Mouse (Mus musculus) liver, postnatal 0 days (tissue): ENCODE results near the gene Hyal1. TPM values are rescaled to one million over a fixed set of nuclear protein-coding genes. Genes with fewer than 3 reads are reported as not detected.

ENCODE experiments used
- ATAC-seq: fragments of 200-750 bp; cut with Nextera tagmentation; 2 replicates; pipeline ENCODE4 v1.8.0; 2017; ENCODE audit warnings: mild to moderate bottlenecking, moderate library complexity
- DNase-seq: peaks from one replicate; pipeline ENCODE4 v3.0.0-alpha.2; 2016
- H3K27ac ChIP-seq: fragments of 300-500 bp; sonication (generic); 2 replicates; pipeline ENCODE4 v1.5.1; 2014; ENCODE audit warnings: antibody characterized with exemption, moderate library complexity, mild to moderate bottlenecking, low read depth
- H3K27me3 ChIP-seq: fragments of 300-500 bp; sonication (generic); 2 replicates; pipeline ENCODE4 v1.6.1; 2014; ENCODE audit warnings: low read length, control low read depth, mixed read lengths; ENCODE audit not compliant: insufficient read depth
- H3K36me3 ChIP-seq: fragments of 300-500 bp; sonication (generic); replicated peaks from 2 replicates; pipeline ENCODE4 v1.6.1; 2014; ENCODE audit warnings: mild to moderate bottlenecking, control low read depth, low read length, moderate library complexity, mixed read lengths; ENCODE audit not compliant: insufficient read depth
- H3K4me1 ChIP-seq: fragments of 300-500 bp; sonication (generic); 2 replicates; pipeline ENCODE4 v1.6.1; 2014; ENCODE audit warnings: antibody characterized with exemption, mild to moderate bottlenecking, control low read depth; ENCODE audit not compliant: insufficient read depth
- H3K4me2 ChIP-seq: fragments of 300-500 bp; sonication (generic); 2 replicates; pipeline ENCODE4 v1.6.1; 2014; ENCODE audit warnings: low read depth, mild to moderate bottlenecking, low read length, moderate library complexity, mixed read lengths
- H3K4me3 ChIP-seq: fragments of 300-500 bp; sonication (generic); 2 replicates; pipeline ENCODE4 v1.5.1; 2014; ENCODE audit warnings: low read depth, low read length
- H3K9ac ChIP-seq: fragments of 300-500 bp; sonication (generic); replicated peaks from 2 replicates; pipeline ENCODE4 v1.6.1; 2014; ENCODE audit warnings: mild to moderate bottlenecking, moderate library complexity
- H3K9me3 ChIP-seq: fragments of 300-500 bp; sonication (generic); 2 replicates; pipeline ENCODE4 v1.6.1; 2016; ENCODE audit warnings: mild to moderate bottlenecking, control low read depth, low read length, mixed read lengths
- CTCF ChIP-seq: sonication (generic); IDR thresholded peaks from 2 replicates; pipeline ENCODE4 v1.5.1; 2016; ENCODE audit warnings: antibody characterized with exemption, low read depth
- EP300 ChIP-seq: IDR thresholded peaks from 2 replicates; pipeline ENCODE4 v1.6.1; 2016; ENCODE audit warnings: antibody characterized with exemption, low read depth, mild to moderate bottlenecking
- WGBS: fragments of 180-500 bp; shearing (Covaris S2); extraction: QIAGEN DNeasy Blood & Tissue Kit; methylation state at CpG from one replicate; pipeline ENCODE4 v1.1.7; 2014; ENCODE audit not compliant: insufficient replicate concordance; 5-methylcytosine and 5-hydroxymethylcytosine counted together
- polyA plus RNA-seq: library from polyadenylated mRNA; unstranded; fragments of >200 nt; fragmentation: Nextera tagmentation; extraction: Ambion mirVana; gene quantifications from 2 replicates; pipeline ENCODE4 v1.2.1, GENCODE M21; 2015

Gene Hyal1
- polyA plus RNA-seq, 1 experiment from 2014 or later: 3.3 TPM

GRCm38 (mm10) chr9:107552690-107553393, 23.9 kb upstream of the Hyal1 start:
- DNase-seq (no peak), ATAC-seq (no peak)
- no peak overlapping the region for H3K9ac ChIP-seq
- peaks cover 55% of the 10 kb centered on the region for H3K4me1 ChIP-seq
- TF ChIP-seq CTCF (no peak), EP300 (no peak)
- H3K27me3 ChIP-seq: 0 out of 2 replicates have a peak, but pooled peaks cover 10% of the 10 kb centered on the region
- H3K4me3 ChIP-seq: no peak overlapping the region
- no peak overlapping the region; the same call in 1 of the 2 replicates for H3K27ac ChIP-seq
- H3K36me3 ChIP-seq: peaks cover 15% of the 10 kb centered on the region
- WGBS: 74% methylated on average over 5 of the region's 5 CpGs
- peak overlapping the region; percentile 88; the same call in 1 of the 2 replicates for H3K4me2 ChIP-seq
- no peaks in the 10 kb centered on the region for H3K9me3 ChIP-seq

- H3K27ac ChIP-seq: peak overlapping the region; percentile 99
- peak; percentile 31 for ATAC-seq
- peak overlapping the region; percentile 88 for H3K4me2 ChIP-seq
- H3K27me3 ChIP-seq: 0 out of 2 replicates have a peak, but pooled peaks cover 10% of the 10 kb centered on the region
- no peaks in the 10 kb centered on the region for H3K9me3 ChIP-seq
- peaks cover 24% of the 10 kb centered on the region for H3K36me3 ChIP-seq
- TF ChIP-seq CTCF: no peak
- H3K9ac ChIP-seq: peak overlapping the region; percentile 64
- H3K4me1 ChIP-seq: peaks cover 55% of the 10 kb centered on the region
- 4% methylated on average over 37 of the region's 37 CpGs for WGBS
- peak overlapping the region; percentile 73 for H3K4me3 ChIP-seq
- DNase-seq: no peak
These were observed 23.0 kb upstream of the Hyal1 start for GRCm38 (mm10) chr9:107553541-107554318.

GRCm38 (mm10) chr9:107554319-107554825, 22.4 kb upstream of the Hyal1 start:
- peak; percentile 89 for ATAC-seq
- H3K27me3 ChIP-seq: 0 out of 2 replicates have a peak, but pooled peaks cover 10% of the 10 kb centered on the region

GRCm38 (mm10) chr9:107555031-107555457, 21.7 kb upstream of the Hyal1 start:
- peak overlapping the region; percentile 88 for H3K4me2 ChIP-seq
- ATAC-seq (peak; percentile 12), DNase-seq (peak; percentile 70)
- H3K4me1 ChIP-seq: peaks cover 50% of the 10 kb centered on the region
- 0% methylated on average over 23 of the region's 23 CpGs for WGBS
- no peaks in the 10 kb centered on the region for H3K9me3 ChIP-seq
- H3K9ac ChIP-seq: peak overlapping the region; percentile 93
- H3K27me3 ChIP-seq: 0 out of 2 replicates have a peak, but pooled peaks cover 9% of the 10 kb centered on the region
- peaks cover 37% of the 10 kb centered on the region for H3K36me3 ChIP-seq
- TF ChIP-seq CTCF (no peak), EP300 (no peak)
- H3K27ac ChIP-seq: peak overlapping the region; percentile 99
- peak overlapping the region; percentile 73 for H3K4me3 ChIP-seq

More at GRCm38 (mm10) chr9:107554319-107554825, 22.4 kb upstream of the Hyal1 start:
- peaks cover 55% of the 10 kb centered on the region for H3K4me1 ChIP-seq
- under 1% methylated on average over 53 of the region's 53 CpGs for WGBS
- H3K27ac ChIP-seq: peak overlapping the region; percentile 99
- peak overlapping the region; percentile 88 for H3K4me2 ChIP-seq
- H3K36me3 ChIP-seq: peaks cover 31% of the 10 kb centered on the region
- H3K9me3 ChIP-seq: no peaks in the 10 kb centered on the region
- H3K4me3 ChIP-seq: peak overlapping the region; percentile 73
- DNase-seq: peak; percentile 97
- peak overlapping the region; percentile 93 for H3K9ac ChIP-seq
- TF ChIP-seq CTCF (peak; percentile 36), EP300 (no peak)

- Histone ChIP-seq H3K9me3 (no peaks in the 10 kb centered on the region), H3K9ac (peak overlapping the region; percentile 93), H3K27ac (peak overlapping the region; percentile 99), H3K36me3 (peaks cover 44% of the 10 kb centered on the region), H3K4me2 (peak overlapping the region; percentile 88), H3K27me3 (0 out of 2 replicates have a peak, but pooled peaks cover 6% of the 10 kb centered on the region), H3K4me3 (peak overlapping the region; percentile 73), H3K4me1 (peaks cover 44% of the 10 kb centered on the region)
- no peak for ATAC-seq
- WGBS: 31% methylated on average over 2 of the region's 2 CpGs
- DNase-seq: no peak
- TF ChIP-seq CTCF: no peak
- TF ChIP-seq EP300: no peak
These were observed 21.0 kb upstream of the Hyal1 start for GRCm38 (mm10) chr9:107555701-107556100.

GRCm38 (mm10) chr9:107556346-107556745, 20.4 kb upstream of the Hyal1 start:
- Histone ChIP-seq H3K36me3 (peaks cover 50% of the 10 kb centered on the region), H3K9ac (peak overlapping the region; percentile 93), H3K4me1 (peaks cover 37% of the 10 kb centered on the region), H3K4me3 (peak overlapping the region; percentile 73), H3K27me3 (0 out of 2 replicates have a peak, but pooled peaks cover 6% of the 10 kb centered on the region), H3K9me3 (no peaks in the 10 kb centered on the region), H3K4me2 (peak overlapping the region; percentile 88), H3K27ac (peak overlapping the region; percentile 74)
- DNase-seq (no peak), ATAC-seq (no peak)
- WGBS: 52% methylated on average over 3 of the region's 3 CpGs
- TF ChIP-seq EP300: no peak
- TF ChIP-seq CTCF: no peak
